In genomic region chr5:33689852-33690645, GRCm38 (mm10) we compare ENCODE assay signal across 8 mouse cellular contexts. TPM values are rescaled to one million over a fixed set of nuclear protein-coding genes. Genes with fewer than 3 reads are reported as not detected.
DNase-seq lines count a peak whose midpoint lies in the region; ATAC-seq lines count a peak whose summit lies in the region.

No protein-coding gene starts in this region.

- no peak overlapping the region for H3K4me3 ChIP-seq in forebrain, embryonic 15.5 days
- no peak overlapping the region for H3K4me3 ChIP-seq in hindbrain, embryonic 15.5 days
- no peak overlapping the region for H3K4me3 ChIP-seq in lung, embryonic 16.5 days (ENCODE audit: low read length)

- H3K36me3 ChIP-seq in forebrain, embryonic 15.5 days = no peaks in the 10 kb centered on the region
- H3K36me3 ChIP-seq in hindbrain, embryonic 15.5 days = no peaks in the 10 kb centered on the region
- H3K36me3 ChIP-seq in lung, embryonic 16.5 days (ENCODE audit: control insufficient read depth, insufficient read depth, low read length) = no peaks in the 10 kb centered on the region

- peaks cover 48% of the 10 kb centered on the region for H3K4me1 ChIP-seq in forebrain, embryonic 15.5 days
- H3K4me1 ChIP-seq in hindbrain, embryonic 15.5 days (replicated peaks) = peaks cover 35% of the 10 kb centered on the region
- peaks cover 56% of the 10 kb centered on the region for H3K4me1 ChIP-seq in lung, embryonic 16.5 days (replicated peaks; ENCODE audit: control insufficient read depth, insufficient read depth, low read length)

- H3K9me3 ChIP-seq in forebrain, embryonic 15.5 days = no peaks in the 10 kb centered on the region
- H3K9me3 ChIP-seq in hindbrain, embryonic 15.5 days = no peaks in the 10 kb centered on the region
- H3K9me3 ChIP-seq in lung, embryonic 16.5 days (ENCODE audit: control insufficient read depth, low read length) = no peaks in the 10 kb centered on the region

- H3K27ac ChIP-seq in forebrain, embryonic 15.5 days (replicated peaks) = peak overlapping the region; percentile 81
- peak overlapping the region; percentile 71 for H3K27ac ChIP-seq in hindbrain, embryonic 15.5 days (replicated peaks)
- H3K27ac ChIP-seq in lung, embryonic 16.5 days (ENCODE audit: low read length) = peak overlapping the region; percentile 62

- H3K27me3 ChIP-seq in forebrain, embryonic 15.5 days = peaks cover 3% of the 10 kb centered on the region; the same call in 1 of the 2 replicates
- H3K27me3 ChIP-seq in hindbrain, embryonic 15.5 days = peaks cover 14% of the 10 kb centered on the region
- no peaks in the 10 kb centered on the region for H3K27me3 ChIP-seq in lung, embryonic 16.5 days (ENCODE audit: control insufficient read depth, insufficient read depth, low read depth, low read length)

- peak; percentile 80 for DNase-seq in MN1 (ENCODE audit: low spot score)
- no peak for DNase-seq in left cerebral cortex, adult 11 months (ENCODE audit: low spot score)
- DNase-seq in right cerebral cortex, postnatal 14 days = no peak
- DNase-seq in frontal cortex, postnatal 25 days (ENCODE audit: low spot score in 2 of 2) = no peak
- no peak for DNase-seq in natural killer cell, adult 2 months (ENCODE audit: low spot score in 2 of 2)

- H3K9ac ChIP-seq in forebrain, embryonic 15.5 days (replicated peaks) = no peak overlapping the region
- no peak overlapping the region for H3K9ac ChIP-seq in hindbrain, embryonic 15.5 days
- H3K9ac ChIP-seq in lung, embryonic 16.5 days (ENCODE audit: low read length) = peak overlapping the region; percentile 52

- 39% methylated on average over 11 of the region's 11 CpGs for WGBS in forebrain, embryonic 15.5 days
- 44% methylated on average over 11 of the region's 11 CpGs for WGBS in hindbrain, embryonic 15.5 days
- 71% methylated on average over 11 of the region's 11 CpGs for WGBS in lung, embryonic 16.5 days

- no peak overlapping the region for H3K4me2 ChIP-seq in forebrain, embryonic 15.5 days (replicated peaks)
- peak overlapping the region; percentile 18; the same call in 1 of the 2 replicates for H3K4me2 ChIP-seq in hindbrain, embryonic 15.5 days
- H3K4me2 ChIP-seq in lung, embryonic 16.5 days (ENCODE audit: low read depth, low read length) = no peak overlapping the region

- no peak; the same call in 1 of the 2 replicates for ATAC-seq in forebrain, embryonic 15.5 days (replicated peaks)
- ATAC-seq in hindbrain, embryonic 15.5 days (ENCODE audit: low FRiP score, low read depth) = peak; percentile 60
- peak; percentile 8; the same call in 1 of the 2 replicates for ATAC-seq in lung, embryonic 16.5 days (ENCODE audit: low read depth)

RNA-seq across cellular contexts. Expression of gene Fgfr3, which starts 31.4 kb away (rescaled TPM):
- 32.9 and 44.3 TPM in 2 replicates for polyA plus RNA-seq in forebrain, embryonic 15.5 days (2015; fragmentation: Nextera tagmentation; extraction: Ambion mirVana)
- 39.4 and 40.5 TPM in 2 replicates for polyA plus RNA-seq in hindbrain, embryonic 15.5 days (2015; fragmentation: Nextera tagmentation; extraction: Ambion mirVana)
- 64.4 and 67.2 TPM in 2 replicates for polyA plus RNA-seq in lung, embryonic 16.5 days (2015; fragmentation: Nextera tagmentation; extraction: Ambion mirVana)

RNA-seq across cellular contexts. Expression of gene Tmem129, which starts 31.8 kb away (rescaled TPM):
- polyA plus RNA-seq in forebrain, embryonic 15.5 days (2015; fragmentation: Nextera tagmentation; extraction: Ambion mirVana) = 31.0 and 35.0 TPM in 2 replicates
- polyA plus RNA-seq in hindbrain, embryonic 15.5 days (2015; fragmentation: Nextera tagmentation; extraction: Ambion mirVana) = 31.4 and 32.7 TPM in 2 replicates
- polyA plus RNA-seq in lung, embryonic 16.5 days (2015; fragmentation: Nextera tagmentation; extraction: Ambion mirVana) = 41.0 and 41.8 TPM in 2 replicates

RNA-seq across cellular contexts. Expression of gene Tacc3, which starts 32.1 kb away (rescaled TPM):
- 91.5 and 98.2 TPM in 2 replicates for polyA plus RNA-seq in forebrain, embryonic 15.5 days (2015; fragmentation: Nextera tagmentation; extraction: Ambion mirVana)
- 40.9 and 48.9 TPM in 2 replicates for polyA plus RNA-seq in hindbrain, embryonic 15.5 days (2015; fragmentation: Nextera tagmentation; extraction: Ambion mirVana)
- 190 and 214 TPM in 2 replicates for polyA plus RNA-seq in lung, embryonic 16.5 days (2015; fragmentation: Nextera tagmentation; extraction: Ambion mirVana)

RNA-seq across cellular contexts. Expression of gene Slbp, which starts 37.7 kb away (rescaled TPM):
- 129 and 141 TPM in 2 replicates for polyA plus RNA-seq in forebrain, embryonic 15.5 days (2015; fragmentation: Nextera tagmentation; extraction: Ambion mirVana)
- polyA plus RNA-seq in hindbrain, embryonic 15.5 days (2015; fragmentation: Nextera tagmentation; extraction: Ambion mirVana) = 118 and 127 TPM in 2 replicates
- polyA plus RNA-seq in lung, embryonic 16.5 days (2015; fragmentation: Nextera tagmentation; extraction: Ambion mirVana) = 242 and 259 TPM in 2 replicates
